Mouse (Mus musculus) forebrain, embryonic 14.5 days (tissue): ENCODE measurements at regions not wholly inside any gene's neighbourhood (a gene's known extent, or its start where the extent isn't known, plus 50 kb on each side); places are given as distances from the start of the nearest gene placed in this dataset.
A peak's percentile ranks its signal among the peaks of the same experiment; 100 is the strongest.
"Not testable (repeated sequence)": the region's sequence is repeated elsewhere in the genome, so short reads cannot be mapped to it uniquely, and the experiment has no call there.

ENCODE experiments used
- ATAC-seq: fragments of 200-750 bp; cut with Nextera tagmentation; 2 replicates; pipeline ENCODE4 v1.8.0; 2017; ENCODE audit warnings: mild to moderate bottlenecking, moderate library complexity
- DNase-seq: peaks from one replicate; pipeline ENCODE4 v3.0.0-alpha.2; 2015; ENCODE audit warnings: low spot score
- H3K27ac ChIP-seq: fragments of 300-500 bp; sonication (generic); 2 replicates; pipeline ENCODE4 v1.5.1; 2014; ENCODE audit warnings: low read depth, mild to moderate bottlenecking, control low read depth, low read length, moderate library complexity
- H3K27me3 ChIP-seq: fragments of 300-500 bp; sonication (generic); replicated peaks from 2 replicates; pipeline ENCODE4 v1.6.1; 2014; ENCODE audit warnings: low read length, control low read depth, mixed read lengths; ENCODE audit not compliant: control insufficient read depth, insufficient read depth
- H3K36me3 ChIP-seq: fragments of 300-500 bp; sonication (generic); 2 replicates; pipeline ENCODE4 v1.6.1; 2014; ENCODE audit warnings: low read length, control low read depth; ENCODE audit not compliant: control insufficient read depth, insufficient read depth
- H3K4me1 ChIP-seq: fragments of 300-500 bp; sonication (generic); 2 replicates; pipeline ENCODE4 v1.6.1; 2014; ENCODE audit warnings: antibody characterized with exemption, low read length, control low read depth; ENCODE audit not compliant: control insufficient read depth, insufficient read depth
- H3K4me2 ChIP-seq: fragments of 300-500 bp; sonication (generic); 2 replicates; pipeline ENCODE4 v1.6.1; 2014; ENCODE audit warnings: mild to moderate bottlenecking, control low read depth, low read length
- H3K4me3 ChIP-seq: fragments of 300-500 bp; sonication (generic); 2 replicates; pipeline ENCODE4 v1.5.1; 2014; ENCODE audit warnings: low read depth, low read length, control low read depth
- H3K9ac ChIP-seq: fragments of 300-500 bp; sonication (generic); 2 replicates; pipeline ENCODE4 v1.6.1; 2014; ENCODE audit warnings: mild to moderate bottlenecking, low read length, control low read depth, moderate library complexity
- H3K9me3 ChIP-seq: fragments of 300-500 bp; sonication (generic); replicated peaks from 2 replicates; pipeline ENCODE4 v1.6.1; 2016; ENCODE audit warnings: low read length, control low read depth, mixed read lengths; ENCODE audit not compliant: control insufficient read depth
- WGBS: fragments of 180-500 bp; shearing (Covaris S2); extraction: QIAGEN DNeasy Blood & Tissue Kit; methylation state at CpG from one replicate; pipeline ENCODE4 v1.1.7; 2014; 5-methylcytosine and 5-hydroxymethylcytosine counted together

DNA sequence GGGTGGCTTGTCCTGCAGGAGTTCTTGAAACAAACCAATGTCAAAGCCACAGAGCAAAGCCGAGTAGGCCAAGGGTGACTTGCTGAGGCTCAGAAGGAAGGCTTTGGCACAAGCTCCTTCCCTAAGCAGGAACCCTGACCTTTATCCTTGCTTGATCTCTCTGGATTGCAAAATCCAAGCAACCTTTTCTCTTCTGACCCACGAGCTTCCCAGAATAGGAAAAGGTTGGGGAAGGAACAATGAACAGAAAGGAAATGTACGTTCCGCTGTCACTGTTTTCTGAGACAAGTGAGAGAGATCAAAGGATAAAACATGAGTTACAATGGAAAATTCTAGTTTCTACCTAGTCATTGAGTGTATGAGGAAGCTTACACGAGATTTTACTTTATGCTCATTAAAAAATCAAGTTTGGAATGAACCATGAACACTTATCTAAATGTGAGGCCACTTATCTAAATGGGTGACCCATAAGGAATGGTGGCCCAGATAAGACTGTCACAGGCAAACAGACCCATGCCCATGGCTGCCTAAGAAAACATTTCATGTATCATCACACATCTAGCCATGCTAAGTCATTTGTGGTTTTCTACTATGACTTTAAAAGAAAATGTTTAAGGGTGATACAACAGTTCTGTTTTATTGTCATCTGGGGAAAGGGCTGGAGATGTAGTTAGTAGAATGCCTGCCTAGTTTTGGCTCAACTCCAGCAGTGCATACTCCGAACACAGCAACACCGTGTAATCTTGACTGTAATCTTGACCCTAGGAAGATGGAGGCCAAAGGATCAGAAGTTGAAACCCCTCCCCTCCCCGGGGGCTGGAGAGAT, 80.7 kb upstream of the Tbl1xr1 start:
- no peak for ATAC-seq
- Histone ChIP-seq H3K4me2 (no peak overlapping the region), H3K4me3 (no peak overlapping the region), H3K27ac (no peak overlapping the region), H3K9ac (no peak overlapping the region), H3K9me3 (no peaks in the 10 kb centered on the region), H3K27me3 (no peaks in the 10 kb centered on the region), H3K36me3 (no peaks in the 10 kb centered on the region), H3K4me1 (no peaks in the 10 kb centered on the region)
- WGBS, result 86% methylated on average over 8 of the region's 8 CpGs
- no peak for DNase-seq

DNA sequence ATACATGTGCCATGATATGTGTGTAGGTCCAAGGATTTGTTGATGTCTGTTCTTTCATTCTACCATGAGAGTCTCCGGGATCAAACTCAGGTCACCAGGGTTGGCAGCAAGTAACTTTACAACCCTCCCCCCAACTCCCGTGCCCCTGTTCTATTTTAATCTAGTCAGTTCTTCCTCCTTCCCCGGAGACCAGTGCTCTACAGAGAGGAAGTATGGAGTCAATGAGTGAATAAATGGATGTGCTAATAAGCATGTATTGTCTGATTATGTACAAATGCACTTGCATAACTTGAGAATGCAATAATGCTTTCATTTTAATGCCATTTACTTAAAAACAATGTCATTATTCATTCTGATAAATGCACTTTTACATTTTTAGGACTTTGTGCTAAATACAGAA, 79.1 kb upstream of the Tbl1xr1 start:
- 90% methylated on average over 3 of the region's 3 CpGs for WGBS
- no peaks in the 10 kb centered on the region for H3K4me1 ChIP-seq
- H3K27me3 ChIP-seq, result no peaks in the 10 kb centered on the region
- no peak overlapping the region for H3K27ac ChIP-seq
- ATAC-seq, result no peak
- DNase-seq, result no peak
- H3K36me3 ChIP-seq, result no peaks in the 10 kb centered on the region
- H3K9ac ChIP-seq, result no peak overlapping the region
- H3K4me3 ChIP-seq, result no peak overlapping the region
- no peaks in the 10 kb centered on the region for H3K9me3 ChIP-seq
- H3K4me2 ChIP-seq, result no peak overlapping the region

DNA sequence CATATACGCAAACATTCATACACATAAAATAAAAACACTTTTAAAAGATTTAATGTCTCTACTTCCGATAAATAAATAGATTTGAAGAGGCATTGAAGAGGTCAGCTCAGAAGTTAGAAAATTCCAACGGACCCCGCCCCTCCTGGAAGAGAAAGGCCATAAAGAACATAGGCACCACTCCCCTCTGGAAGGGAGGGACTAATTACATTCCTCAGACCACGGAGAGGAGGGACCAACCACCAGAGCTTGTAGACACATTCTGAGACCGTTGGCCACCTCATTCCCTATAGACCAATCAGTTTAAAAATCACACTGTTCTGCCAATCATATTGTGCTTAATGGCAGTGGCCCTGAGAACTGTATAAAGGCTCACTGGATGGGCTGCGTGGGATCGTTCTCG, 71.0 kb upstream of the Tbl1xr1 start:
- ATAC-seq (no peak), DNase-seq (no peak)
- WGBS, result 80% methylated on average over 9 of the region's 9 CpGs
- Histone ChIP-seq H3K4me3 (no peak overlapping the region), H3K9me3 (no peaks in the 10 kb centered on the region), H3K27ac (no peak overlapping the region), H3K36me3 (no peaks in the 10 kb centered on the region), H3K4me2 (no peak overlapping the region), H3K27me3 (no peaks in the 10 kb centered on the region), H3K9ac (no peak overlapping the region), H3K4me1 (no peaks in the 10 kb centered on the region)

DNA sequence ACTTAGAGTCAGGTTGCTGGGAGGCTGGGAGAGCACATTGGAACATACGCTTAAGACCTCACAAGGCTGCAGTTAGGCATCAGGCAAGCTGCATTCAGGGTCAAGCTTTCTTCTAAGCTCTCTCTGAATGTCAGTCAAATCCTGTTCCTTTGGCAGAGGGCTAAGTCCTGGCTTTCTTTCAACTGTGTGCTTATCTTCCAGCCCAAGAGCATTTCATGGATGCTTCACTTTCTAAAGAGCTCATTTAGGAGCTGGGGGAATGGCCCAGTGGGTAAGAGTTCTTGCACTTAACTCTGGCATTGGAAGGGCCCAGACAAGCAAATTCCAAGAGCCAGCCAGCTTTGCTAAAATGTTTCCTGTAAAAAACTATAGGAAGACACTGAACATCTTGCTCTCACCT, 70.3 kb upstream of the Tbl1xr1 start:
- H3K36me3 ChIP-seq, result no peaks in the 10 kb centered on the region
- H3K27ac ChIP-seq, result no peak overlapping the region
- H3K9me3 ChIP-seq, result no peaks in the 10 kb centered on the region
- no peaks in the 10 kb centered on the region for H3K27me3 ChIP-seq
- H3K4me3 ChIP-seq, result no peak overlapping the region
- no peak overlapping the region for H3K9ac ChIP-seq
- ATAC-seq (no peak), DNase-seq (peak; percentile 19)
- H3K4me2 ChIP-seq, result no peak overlapping the region
- no peaks in the 10 kb centered on the region for H3K4me1 ChIP-seq
- 78% methylated on average over 1 of the region's 1 CpGs for WGBS

DNA sequence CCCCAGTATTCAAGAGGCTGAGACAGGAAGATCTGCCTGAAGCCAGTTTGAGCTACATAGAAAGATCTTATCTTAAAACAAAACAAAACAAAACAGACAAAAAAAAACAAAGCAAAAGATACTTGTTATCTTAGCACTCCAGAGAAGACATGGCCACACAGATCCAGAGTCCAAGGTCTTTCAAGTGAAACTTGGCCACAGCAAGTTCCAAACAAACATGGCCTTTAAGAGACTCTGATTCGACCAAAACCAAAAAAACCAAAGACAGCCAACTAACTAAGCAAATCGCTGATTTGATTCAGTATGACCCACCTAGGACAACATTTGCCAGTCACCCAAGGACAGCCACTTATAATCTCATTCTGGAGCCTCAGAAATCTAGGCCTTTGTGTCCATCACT, 69.8 kb upstream of the Tbl1xr1 start:
- H3K27me3 ChIP-seq, result no peaks in the 10 kb centered on the region
- no peak for ATAC-seq
- DNase-seq, result no peak
- no peaks in the 10 kb centered on the region for H3K9me3 ChIP-seq
- H3K4me2 ChIP-seq, result no peak overlapping the region
- H3K4me3 ChIP-seq, result no peak overlapping the region
- no peak overlapping the region for H3K9ac ChIP-seq
- no peaks in the 10 kb centered on the region for H3K36me3 ChIP-seq
- no peaks in the 10 kb centered on the region for H3K4me1 ChIP-seq
- no peak overlapping the region for H3K27ac ChIP-seq
- 88% methylated on average over 2 of the region's 2 CpGs for WGBS

DNA sequence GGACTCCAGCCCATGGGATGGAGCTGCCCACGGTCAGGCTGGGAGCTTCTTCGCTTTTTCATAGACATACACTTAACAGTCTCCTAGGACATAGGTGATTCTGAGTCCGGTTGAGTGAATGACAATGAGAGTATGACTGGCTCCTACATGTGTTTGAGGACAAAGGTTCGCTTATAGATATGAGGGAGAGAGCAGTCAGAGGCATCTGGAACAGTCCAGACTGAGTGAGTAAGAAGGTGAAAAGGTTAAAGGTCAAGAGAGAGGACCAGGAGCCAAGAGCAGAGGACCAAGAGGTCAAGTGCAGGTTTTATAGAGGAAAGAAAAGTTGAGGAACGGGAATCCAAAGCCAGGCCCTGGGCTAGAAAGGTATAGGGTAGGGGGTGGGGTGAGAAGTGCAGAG, 68.7 kb upstream of the Tbl1xr1 start:
- 93% methylated on average over 5 of the region's 5 CpGs for WGBS
- no peaks in the 10 kb centered on the region for H3K27me3 ChIP-seq
- no peak overlapping the region for H3K9ac ChIP-seq
- H3K9me3 ChIP-seq, result no peaks in the 10 kb centered on the region
- H3K4me1 ChIP-seq, result no peaks in the 10 kb centered on the region
- no peak for ATAC-seq
- no peak overlapping the region for H3K4me2 ChIP-seq
- no peak overlapping the region for H3K4me3 ChIP-seq
- H3K27ac ChIP-seq, result no peak overlapping the region
- no peaks in the 10 kb centered on the region for H3K36me3 ChIP-seq
- no peak for DNase-seq

DNA sequence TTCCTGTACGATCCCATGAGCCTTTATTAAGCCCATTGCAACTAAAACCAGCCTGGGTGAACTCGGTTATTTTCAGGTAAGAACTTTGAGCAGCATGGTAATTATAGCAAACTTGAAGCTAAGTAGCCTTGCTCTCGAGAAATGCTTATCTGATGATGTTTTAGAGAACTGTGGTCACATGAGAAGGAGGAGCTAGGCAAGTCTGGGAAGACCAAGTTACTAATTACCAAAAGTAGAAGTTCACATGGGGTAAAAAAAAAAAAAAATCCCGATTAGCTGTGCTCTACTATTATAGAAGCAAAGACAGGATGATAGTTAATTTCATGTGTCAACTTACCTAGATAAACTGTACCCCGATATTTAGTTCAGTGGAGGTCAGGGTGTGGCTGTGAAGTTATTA, 68.0 kb upstream of the Tbl1xr1 start:
- ATAC-seq, result no peak
- Histone ChIP-seq H3K9ac (no peak overlapping the region), H3K9me3 (no peaks in the 10 kb centered on the region), H3K36me3 (no peaks in the 10 kb centered on the region), H3K27ac (no peak overlapping the region), H3K27me3 (no peaks in the 10 kb centered on the region), H3K4me1 (no peaks in the 10 kb centered on the region), H3K4me3 (no peak overlapping the region), H3K4me2 (no peak overlapping the region)
- no peak for DNase-seq
- WGBS, result 91% methylated on average over 5 of the region's 5 CpGs

DNA sequence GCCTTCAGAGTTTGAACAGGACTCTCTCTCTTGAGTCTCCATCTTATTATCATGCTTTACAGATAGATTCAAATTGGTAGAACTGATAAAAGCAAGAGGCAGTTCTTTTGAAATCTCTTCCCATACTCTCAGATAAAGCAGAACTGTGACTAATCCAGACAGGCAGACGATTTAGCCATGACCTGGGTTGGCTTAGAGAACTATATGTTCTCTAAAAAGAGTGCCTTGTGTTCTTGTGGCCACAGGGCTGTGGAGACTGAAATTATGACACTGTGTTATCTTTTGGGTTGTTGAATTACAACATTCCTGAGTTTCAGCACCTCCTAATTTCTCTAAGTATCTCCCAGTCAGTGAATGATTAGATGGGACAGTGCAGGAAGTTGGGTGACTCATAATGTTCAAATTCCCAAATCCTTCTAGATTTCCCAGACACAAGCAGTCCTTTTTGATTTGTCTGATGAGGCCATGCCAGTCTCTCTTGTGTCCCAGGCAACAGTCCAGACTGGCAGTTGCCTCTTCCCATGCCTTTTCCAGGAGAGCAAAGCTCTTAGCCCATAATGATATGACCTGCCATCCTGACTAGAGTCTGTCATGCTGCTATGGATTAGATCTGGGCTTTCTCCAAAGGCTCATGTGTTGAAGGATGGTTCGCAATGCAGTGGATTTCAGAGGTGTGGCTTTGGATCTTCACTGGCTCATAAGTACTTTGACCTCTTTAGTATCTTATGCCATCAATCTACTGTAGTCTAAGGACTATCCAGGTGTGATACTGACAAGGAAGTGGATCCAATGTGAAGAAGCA, 66.4 kb upstream of the Tbl1xr1 start:
- H3K4me3 ChIP-seq, result no peak overlapping the region
- ATAC-seq (no peak), DNase-seq (no peak)
- no peak overlapping the region for H3K9ac ChIP-seq
- WGBS, result 86% methylated on average over 2 of the region's 2 CpGs
- H3K27ac ChIP-seq, result no peak overlapping the region
- H3K9me3 ChIP-seq, result no peaks in the 10 kb centered on the region
- no peaks in the 10 kb centered on the region for H3K27me3 ChIP-seq
- no peaks in the 10 kb centered on the region for H3K36me3 ChIP-seq
- H3K4me1 ChIP-seq, result no peaks in the 10 kb centered on the region
- H3K4me2 ChIP-seq, result no peak overlapping the region

DNA sequence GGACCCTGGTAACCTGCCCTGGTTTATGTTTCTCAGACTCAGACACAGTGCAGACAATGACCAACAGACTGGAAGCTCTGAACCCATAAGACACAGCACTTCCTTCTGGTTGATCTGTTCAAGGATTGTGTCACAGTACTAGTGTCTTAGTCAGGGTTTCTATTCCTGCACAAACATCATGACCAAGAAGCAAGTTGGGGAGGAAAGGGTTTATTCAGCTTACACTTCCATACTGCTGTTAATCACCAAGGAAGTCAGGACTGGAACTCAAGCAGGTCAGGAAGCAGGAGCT, 65.8 kb upstream of the Tbl1xr1 start:
- not testable (repeated sequence) for H3K9ac ChIP-seq, ATAC-seq, H3K27me3 ChIP-seq, H3K9me3 ChIP-seq, H3K27ac ChIP-seq, H3K4me3 ChIP-seq, H3K4me1 ChIP-seq, H3K4me2 ChIP-seq, H3K36me3 ChIP-seq, DNase-seq
